ENCODE assay signal across 8 mouse cellular contexts in the genomic region with DNA sequence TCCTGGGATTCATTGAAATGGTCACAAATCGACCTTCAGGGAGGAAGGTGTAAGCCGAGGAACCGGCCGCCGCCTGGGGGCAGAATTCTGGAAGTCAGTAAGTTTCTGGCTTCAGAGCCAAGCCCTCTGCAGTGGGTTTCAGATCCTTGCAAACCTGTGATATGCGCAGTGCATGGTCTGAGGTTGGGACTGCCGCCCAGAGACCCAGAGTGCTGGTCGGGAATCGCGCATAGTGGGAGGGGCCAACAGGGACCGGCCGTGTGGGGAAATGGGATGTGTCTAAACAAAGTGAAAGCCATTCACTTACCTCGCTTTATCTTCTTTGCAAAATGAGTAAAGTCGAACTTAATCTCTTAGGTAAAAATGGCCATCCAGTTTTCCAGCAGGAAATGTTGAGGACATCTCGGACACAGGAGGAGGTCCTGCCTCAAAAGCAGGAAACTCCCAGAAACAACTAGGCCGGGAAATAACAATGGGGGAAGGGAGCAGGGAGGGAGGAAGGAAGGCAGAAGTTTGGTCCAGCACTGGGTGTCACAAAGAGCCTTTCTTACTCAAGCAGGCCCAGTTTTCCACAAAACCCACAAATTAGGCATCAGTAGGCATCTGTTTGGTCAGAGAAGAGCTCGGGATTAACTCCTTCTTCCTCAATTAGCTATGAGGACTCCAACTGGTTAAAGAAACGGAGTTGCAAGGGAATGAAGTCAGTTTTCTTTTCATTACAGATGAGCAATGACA. TPM values are rescaled to one million over a fixed set of nuclear protein-coding genes. Genes with fewer than 3 reads are reported as not detected.
DNase-seq lines count a peak whose midpoint lies in the region; ATAC-seq and TF ChIP-seq lines count a peak whose summit lies in the region.

No protein-coding gene starts in this region.

- no peak overlapping the region for H3K27ac ChIP-seq in forebrain, embryonic 14.5 days (ENCODE audit: low read depth, low read length)

- H3K9me3 ChIP-seq in forebrain, embryonic 14.5 days (replicated peaks; ENCODE audit: control insufficient read depth, low read length), result no peaks in the 10 kb centered on the region

- no peak for TF ChIP-seq POLR2A in brain, embryonic 14.5 days (IDR thresholded peaks at IDR 0.05; ENCODE audit: borderline replicate concordance, extremely low read depth, insufficient read depth, insufficient read length, poor library complexity, severe bottlenecking)
- peak; percentile 66; the same call in 1 of the 2 replicates for TF ChIP-seq POLR2A in lung, adult 2 months (IDR thresholded peaks at IDR 0.05; ENCODE audit: borderline replicate concordance, extremely low read depth, low read depth, low read length)

- ATAC-seq in CD4-positive, CD25-positive, alpha-beta regulatory T cell, adult 4 months, result peak; percentile 64
- ATAC-seq in forebrain, embryonic 14.5 days, result peak; percentile 84
- peak; percentile 47; the same call in 1 of the 2 replicates for ATAC-seq in neutrophil, adult 5-6 weeks (ENCODE audit: extremely low read depth, insufficient number of reproducible peaks, low FRiP score, poor library complexity, severe bottlenecking)

- DNase-seq in brain, embryonic 14.5 days (ENCODE audit: low read depth), result peak; percentile 75
- DNase-seq in forebrain, embryonic 14.5 days (ENCODE audit: low spot score), result peak; percentile 63
- DNase-seq in heart, postnatal 25 days (ENCODE audit: low spot score), result peak; percentile 55
- peak; percentile 56 for DNase-seq in large intestine, adult 2 months (ENCODE audit: low read depth, low spot score)
- peak; percentile 70 for DNase-seq in lung, adult 2 months
- DNase-seq in thymus, postnatal 25 days, result peak; percentile 5

- peak; percentile 42; the same call in 1 of the 2 replicates for TF ChIP-seq CTCF in brain, embryonic 14.5 days (IDR thresholded peaks at IDR 0.05; ENCODE audit: borderline replicate concordance, extremely low read depth, insufficient read depth, insufficient read length)
- TF ChIP-seq CTCF in lung, adult 2 months (IDR thresholded peaks at IDR 0.05; ENCODE audit: insufficient read depth, low read length), result peak; percentile 29; the same call in 1 of the 2 replicates

- H3K4me3 ChIP-seq in forebrain, embryonic 14.5 days (ENCODE audit: low read depth, low read length), result peak overlapping the region; percentile 21
- peak overlapping the region; percentile 96 for H3K4me3 ChIP-seq in lung, adult 2 months (replicated peaks; ENCODE audit: extremely low read depth, low read depth, low read length)

- peak overlapping the region; percentile 38; the same call in 1 of the 2 replicates for H3K9ac ChIP-seq in forebrain, embryonic 14.5 days (ENCODE audit: low read length)

- no peaks in the 10 kb centered on the region for H3K36me3 ChIP-seq in forebrain, embryonic 14.5 days (ENCODE audit: control insufficient read depth, insufficient read depth, low read length)

- 0 out of 2 replicates have a peak, but pooled peaks cover 7% of the 10 kb centered on the region for H3K4me1 ChIP-seq in forebrain, embryonic 14.5 days (ENCODE audit: control insufficient read depth, insufficient read depth, low read length)
- peaks cover 8% of the 10 kb centered on the region; the same call in 1 of the 2 replicates for H3K4me1 ChIP-seq in lung, adult 2 months (ENCODE audit: control insufficient read depth, insufficient read depth, low read length)

- H3K27me3 ChIP-seq in forebrain, embryonic 14.5 days (replicated peaks; ENCODE audit: control insufficient read depth, insufficient read depth, low read length), result no peaks in the 10 kb centered on the region

- H3K4me2 ChIP-seq in forebrain, embryonic 14.5 days (ENCODE audit: low read length), result peak overlapping the region; percentile 56

- intact Hi-C loops in heart, postnatal 25 days (cut with DNase I), result no loop called here

- WGBS in forebrain, embryonic 14.5 days, result 3% methylated on average over 18 of the region's 18 CpGs
- 3% methylated on average over 18 of the region's 18 CpGs for WGBS in large intestine, adult 2 months
- 3% methylated on average over 18 of the region's 18 CpGs for WGBS in lung, adult 2 months

RNA-seq across cellular contexts. Expression of a gene that starts 0.6 kb away (rescaled TPM):
- under 1 TPM; 0.79 to 0.93 TPM for polyA plus RNA-seq in CD4-positive, CD25-positive, alpha-beta regulatory T cell, adult 4 months (2017; shearing (Covaris generic))
- 1.2 and 1.3 TPM in 2 replicates for polyA plus RNA-seq in brain, embryonic 14.5 days (2012; rRNA removed)
- polyA plus RNA-seq in forebrain, embryonic 14.5 days (2014; fragmentation: Nextera tagmentation; extraction: Ambion mirVana), result 1.4 and 1.6 TPM in 2 replicates
- total RNA-seq in heart, postnatal 25 days (2021), result 1 to 10 TPM; 7.0 to 7.3 TPM
- 5.6 and 12.8 TPM in 2 replicates for polyA plus RNA-seq in large intestine, adult 2 months (2012; rRNA removed)
- 5.3 and 6.8 TPM in 2 replicates for polyA plus RNA-seq in lung, adult 2 months (2012; rRNA removed)
- 0.35 and 0.98 TPM in 2 replicates for total RNA-seq in neutrophil, adult 5-6 weeks (2017)

RNA-seq across cellular contexts. Expression of a gene that starts 28.2 kb away (rescaled TPM):
- not detected for polyA plus RNA-seq in CD4-positive, CD25-positive, alpha-beta regulatory T cell, adult 4 months (2017; shearing (Covaris generic))
- 5.1 and 7.9 TPM in 2 replicates for polyA plus RNA-seq in brain, embryonic 14.5 days (2012; rRNA removed)
- 4.0 and 5.4 TPM in 2 replicates for polyA plus RNA-seq in forebrain, embryonic 14.5 days (2014; fragmentation: Nextera tagmentation; extraction: Ambion mirVana)
- 1 to 10 TPM; 3.2 to 4.1 TPM for total RNA-seq in heart, postnatal 25 days (2021)
- polyA plus RNA-seq in large intestine, adult 2 months (2012; rRNA removed), result 1.8 and 1.9 TPM in 2 replicates
- 10.7 and 10.9 TPM in 2 replicates for polyA plus RNA-seq in lung, adult 2 months (2012; rRNA removed)
- not detected in 2 replicates for total RNA-seq in neutrophil, adult 5-6 weeks (2017)

Comparison
In these comparisons a context has a peak if more than half of its experiments do, and no peak if none do; other contexts are left out.
1. DNase-seq: peak in every context shown above with its lines; median percentile 75 in brain, embryonic 14.5 days; 70 in lung, adult 2 months; 63 in forebrain, embryonic 14.5 days; 56 in large intestine, adult 2 months; 55 in heart, postnatal 25 days; 5 in thymus, postnatal 25 days.